Mouse (Mus musculus): ENCODE measurements around the gene Siae. TPM values are rescaled to one million over a fixed set of nuclear protein-coding genes. Genes with fewer than 3 reads are reported as not detected.

The Siae gene
- 10 to 100 TPM; 17.2 to 17.7 TPM for polyA plus RNA-seq (2017; shearing (Covaris generic))

DNA sequence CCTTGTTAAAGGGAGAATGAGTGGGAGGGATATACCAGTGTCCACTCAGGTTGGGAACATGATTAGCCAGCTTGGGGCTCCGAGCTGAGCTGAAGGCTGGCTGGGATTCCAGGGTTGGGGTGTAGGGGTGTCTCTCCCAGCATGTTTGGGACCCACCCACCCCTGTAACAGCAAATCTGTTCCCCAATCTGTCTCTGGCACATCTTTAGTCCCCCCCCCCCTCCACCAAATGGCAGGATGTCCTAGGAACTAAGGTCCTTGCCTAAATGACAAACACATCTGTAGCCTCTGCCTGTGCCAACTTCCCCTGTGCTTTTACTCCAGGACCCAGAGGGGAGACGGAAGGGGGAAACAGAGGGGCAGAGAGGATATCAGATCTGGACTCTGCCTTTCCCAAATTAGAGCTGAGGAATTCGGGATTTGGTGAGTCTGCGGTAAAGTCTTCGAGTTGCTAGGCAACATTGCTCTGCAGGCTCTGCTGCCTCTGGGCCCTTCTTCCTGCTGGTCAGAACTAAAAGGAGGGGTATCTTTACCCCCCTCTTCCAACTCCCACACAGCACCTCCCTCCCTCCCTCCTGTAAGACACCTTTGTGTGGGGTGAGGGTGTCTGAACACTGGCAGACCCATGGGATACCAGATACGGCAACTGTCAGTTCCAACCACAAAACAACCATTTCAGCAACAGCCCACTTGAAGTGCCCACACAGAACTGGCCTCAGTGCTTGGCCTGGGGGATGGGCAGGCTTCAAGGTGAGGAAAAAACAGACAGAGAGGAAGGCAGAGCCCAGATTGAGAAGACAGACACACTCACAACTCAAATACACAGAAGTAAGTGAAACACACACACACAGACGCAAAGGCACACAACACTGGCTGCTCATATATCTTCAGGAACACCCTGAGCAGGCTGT is at the start of gene Siae:
TSS of gene Siae (plus strand) at position 861 of the 911 bp plus-strand sequence.
- no peak for ATAC-seq

- no peak for ATAC-seq
These were observed 49.5 kb upstream of the Siae start for GRCm38 (mm10) chr9:37506023-37506422.

- no peak for ATAC-seq
These were observed 43.4 kb upstream of the Siae start for GRCm38 (mm10) chr9:37512097-37512496.

GRCm38 (mm10) chr9:37514456-37514855 is 41.0 kb upstream of the Siae start:
- no peak for ATAC-seq

DNA sequence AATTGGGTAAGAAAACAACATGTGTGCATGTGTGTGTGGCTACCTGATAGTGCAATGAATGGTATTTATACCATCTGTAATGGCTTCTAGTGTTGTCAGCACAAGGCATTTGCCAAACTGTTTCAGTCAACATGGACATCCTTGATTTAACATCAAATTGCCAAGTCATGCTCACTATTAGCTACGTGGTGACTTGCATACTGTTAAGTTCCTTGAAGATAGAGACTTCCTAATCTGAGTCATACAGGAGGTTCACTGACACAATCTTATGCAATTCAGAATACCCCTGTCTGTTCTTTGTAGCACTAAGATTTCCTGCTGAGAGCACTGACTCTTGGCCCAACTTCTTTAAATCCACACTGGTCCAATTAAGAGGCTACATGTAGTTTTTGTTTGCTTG is 38.0 kb upstream of the Siae start:
- no peak for ATAC-seq

DNA sequence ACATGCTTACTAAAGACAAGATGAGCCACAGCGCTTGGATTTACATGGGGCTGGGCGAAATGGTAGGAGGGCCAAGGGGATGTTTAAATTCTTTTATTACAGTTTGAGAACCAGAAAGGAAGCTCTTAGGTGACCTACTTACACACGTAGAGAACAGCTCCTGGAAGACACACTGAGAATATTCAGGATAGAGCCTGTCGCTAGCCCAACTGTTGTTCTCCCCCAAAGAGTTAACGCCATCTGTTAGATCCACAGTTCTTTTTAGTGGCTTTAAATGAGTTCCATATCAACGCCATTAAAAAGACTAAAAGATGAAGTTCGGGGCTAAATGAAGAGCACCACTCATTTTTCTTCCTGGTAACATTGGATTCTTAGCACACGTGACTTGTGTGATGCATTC is 36.5 kb upstream of the Siae start:
- no peak for ATAC-seq

DNA sequence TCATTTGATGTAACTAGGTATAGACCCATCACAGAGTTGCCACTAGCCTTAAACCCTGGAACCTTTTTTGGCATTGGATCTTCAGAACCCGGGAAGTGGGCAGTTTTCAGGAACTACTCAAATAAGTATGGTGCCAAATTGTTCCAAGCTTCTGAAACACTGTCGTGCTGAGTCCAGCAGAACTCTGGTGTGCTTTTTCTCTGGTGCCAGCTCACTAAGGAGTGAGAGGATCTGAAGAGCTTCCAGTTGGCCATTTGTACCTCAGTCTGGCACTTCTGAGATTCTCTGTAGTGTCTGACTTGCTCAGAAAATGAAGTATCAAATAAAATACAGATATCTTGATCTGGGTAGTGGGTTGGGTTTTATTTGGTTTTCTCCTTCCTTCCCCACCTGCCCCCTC is 35.5 kb upstream of the Siae start:
- ATAC-seq = no peak

DNA sequence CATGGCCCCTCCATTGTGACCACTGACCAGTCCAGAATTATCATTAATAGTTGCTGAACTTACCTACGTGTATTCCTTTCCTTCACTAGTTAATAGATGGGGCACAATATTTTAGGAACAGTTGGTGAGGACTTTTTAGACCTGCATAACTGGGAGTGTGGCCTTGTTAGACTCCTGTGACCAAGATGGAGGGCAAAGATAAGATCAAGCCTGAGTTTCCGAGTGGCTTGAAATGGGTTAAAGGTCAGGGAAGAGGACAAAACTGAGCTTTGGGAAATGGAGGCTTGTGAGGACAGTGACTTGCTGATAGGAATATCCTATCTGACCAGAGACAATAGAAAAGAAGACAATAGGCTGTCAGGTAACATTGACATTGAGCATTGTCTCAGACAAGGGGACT is 30.0 kb upstream of the Siae start:
- ATAC-seq = no peak

DNA sequence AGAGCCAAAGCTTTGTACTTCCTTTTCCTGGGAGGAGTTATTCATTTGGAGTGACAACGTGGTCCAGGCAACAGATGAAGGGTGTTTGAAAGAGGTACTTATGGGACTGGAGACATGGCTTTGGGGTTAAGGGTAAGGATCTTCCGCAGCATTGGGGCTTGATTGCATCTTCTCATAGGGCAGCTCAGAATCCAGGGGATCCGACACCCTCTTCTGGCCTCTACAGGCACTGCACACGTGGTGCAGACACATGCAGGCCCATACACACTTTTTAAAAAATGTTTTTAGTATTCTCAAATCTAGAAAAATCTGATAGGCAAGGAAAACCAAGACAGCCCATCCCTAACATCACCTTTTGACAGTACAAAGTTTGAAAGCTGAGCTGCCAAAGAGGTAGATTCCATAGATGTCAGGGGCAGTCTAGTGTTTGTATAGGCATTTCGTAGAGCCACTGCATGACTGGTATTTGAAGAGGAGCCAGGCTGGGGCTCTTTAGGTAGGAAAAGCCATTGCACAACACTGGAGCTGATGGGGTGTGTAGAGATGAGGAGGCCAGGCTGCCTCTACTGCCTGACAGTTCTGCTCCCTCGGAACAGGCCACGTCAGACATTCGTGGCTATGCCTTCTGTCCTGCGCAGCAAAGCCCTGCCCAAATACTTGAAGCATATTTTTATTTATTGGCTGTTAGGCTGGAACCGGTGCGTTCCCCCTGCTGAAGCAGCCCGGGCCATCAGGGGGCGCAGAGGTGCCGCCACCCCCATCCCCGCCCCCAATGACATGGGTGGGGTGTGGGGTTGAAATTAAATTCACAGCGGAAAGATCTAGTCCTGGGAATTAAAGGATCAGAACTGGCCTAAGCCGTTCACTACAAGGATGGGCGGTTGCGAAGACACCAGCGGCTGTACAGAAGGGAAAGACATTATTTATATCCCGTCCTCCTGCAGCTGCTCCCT is 28.8 kb upstream of the Siae start:
- ATAC-seq = no peak

- ATAC-seq = no peak
These were observed 27.9 kb upstream of the Siae start, which contains the start of gene Esam for GRCm38 (mm10) chr9:37527396-37528224. TSS of gene Esam (plus strand) at chr9:37528078.

GRCm38 (mm10) chr9:37528225-37528970 is 27.1 kb upstream of the Siae start:
- ATAC-seq = no peak

DNA sequence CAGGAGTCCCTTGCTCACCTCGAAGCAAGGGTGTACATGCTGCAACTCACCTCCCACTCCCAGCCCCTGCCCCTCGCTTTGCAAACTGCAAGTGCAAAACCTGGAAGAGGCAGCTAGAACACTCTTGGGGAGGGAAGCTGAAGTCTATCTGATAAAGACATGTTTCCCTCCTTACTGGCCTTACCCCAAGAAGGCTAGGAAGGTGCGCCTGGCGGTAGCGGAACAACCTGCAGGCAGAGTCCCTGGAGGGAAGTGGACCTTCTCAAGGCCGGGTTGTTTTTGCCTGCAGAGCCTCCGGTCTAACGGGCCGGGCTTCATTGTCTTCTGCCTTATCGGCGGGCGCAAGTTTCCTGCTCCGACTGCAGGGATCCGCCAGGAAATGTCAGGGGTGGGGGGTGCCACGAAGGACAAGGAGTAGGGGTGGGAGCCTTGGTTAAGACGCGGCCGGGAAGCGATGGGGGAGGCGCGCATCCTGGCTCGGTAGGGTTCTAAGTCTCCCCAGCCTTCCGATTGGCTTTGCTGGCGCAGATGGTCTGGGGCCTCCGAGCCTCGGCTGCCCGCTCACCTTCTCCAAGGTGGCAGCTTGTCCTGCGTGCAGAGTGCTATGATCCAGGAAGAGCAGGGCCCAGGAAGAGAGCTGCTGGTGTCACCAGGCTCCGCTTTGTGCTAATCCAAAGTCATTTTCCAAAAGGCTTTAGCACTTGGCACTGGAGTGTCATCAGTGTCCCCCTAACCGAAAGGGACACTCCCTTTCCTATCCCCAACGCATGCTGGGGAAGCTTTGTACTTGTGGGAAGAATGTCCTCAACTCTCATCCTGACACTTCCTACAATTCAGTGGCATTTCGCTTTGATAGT is 25.2 kb upstream of the Siae start:
- peak; percentile 45 for ATAC-seq

DNA sequence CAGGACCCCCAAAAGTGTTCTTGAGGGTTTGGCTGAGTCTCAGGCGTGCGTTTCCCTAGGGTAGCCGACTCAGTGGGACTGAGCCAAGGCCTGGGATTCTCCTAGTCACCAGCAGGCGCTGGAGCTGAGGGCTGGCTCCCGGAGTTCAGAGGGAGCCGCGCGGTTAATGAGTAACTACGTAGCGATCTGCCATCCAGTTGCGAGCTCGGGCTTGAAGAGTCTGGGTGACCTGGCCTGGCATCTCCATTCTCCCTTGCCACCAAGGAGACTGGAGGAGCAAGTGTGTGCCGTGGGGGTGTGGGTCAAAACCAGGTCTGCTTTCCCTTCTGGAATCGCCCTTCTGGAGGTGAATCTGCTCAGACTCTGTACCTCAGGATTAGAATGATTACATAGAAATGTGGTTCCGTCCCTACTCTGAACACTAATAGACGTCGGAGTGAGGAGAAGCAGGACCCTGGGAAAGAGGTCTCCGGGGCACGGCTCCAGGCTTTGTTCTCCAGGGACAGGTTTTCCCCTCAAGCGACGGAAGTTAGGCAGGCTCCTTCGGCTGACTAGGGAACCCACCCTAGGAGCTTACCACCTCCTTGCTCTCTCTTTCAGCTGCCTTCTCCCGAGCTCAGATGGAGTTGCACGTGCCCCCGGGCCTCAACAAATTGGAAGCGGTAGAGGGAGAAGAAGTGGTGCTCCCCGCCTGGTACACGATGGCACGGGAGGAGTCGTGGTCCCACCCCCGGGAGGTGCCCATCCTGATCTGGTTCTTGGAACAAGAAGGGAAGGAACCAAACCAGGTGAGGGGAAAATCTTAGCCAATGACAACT is 24.4 kb upstream of the Siae start:
- ATAC-seq = no peak

DNA sequence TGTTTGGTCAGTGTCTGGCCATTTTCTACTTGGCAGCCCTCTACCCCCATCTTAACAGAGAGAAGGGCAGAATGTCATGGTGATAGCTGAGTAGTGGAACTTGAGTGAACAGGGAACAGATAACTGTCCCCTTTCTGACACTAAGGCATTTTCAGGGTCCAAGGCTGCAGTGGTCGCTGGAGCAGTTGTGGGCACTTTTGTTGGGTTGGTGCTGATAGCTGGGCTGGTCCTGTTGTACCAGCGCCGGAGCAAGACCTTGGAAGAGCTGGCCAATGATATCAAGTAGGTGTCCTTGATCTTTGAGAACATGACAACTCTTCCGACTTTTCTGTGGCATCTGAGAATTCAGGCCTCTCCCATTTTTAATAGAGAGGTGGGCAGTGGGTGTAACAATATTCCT is 18.6 kb upstream of the Siae start:
- no peak for ATAC-seq

GRCm38 (mm10) chr9:37537658-37538250 is 17.7 kb upstream of the Siae start:
- no peak for ATAC-seq

- ATAC-seq = no peak
These were observed 16.1 kb upstream of the Siae start, which contains the start of gene Vsig2 for GRCm38 (mm10) chr9:37539170-37540025. TSS of gene Vsig2 (plus strand) at chr9:37539255.

DNA sequence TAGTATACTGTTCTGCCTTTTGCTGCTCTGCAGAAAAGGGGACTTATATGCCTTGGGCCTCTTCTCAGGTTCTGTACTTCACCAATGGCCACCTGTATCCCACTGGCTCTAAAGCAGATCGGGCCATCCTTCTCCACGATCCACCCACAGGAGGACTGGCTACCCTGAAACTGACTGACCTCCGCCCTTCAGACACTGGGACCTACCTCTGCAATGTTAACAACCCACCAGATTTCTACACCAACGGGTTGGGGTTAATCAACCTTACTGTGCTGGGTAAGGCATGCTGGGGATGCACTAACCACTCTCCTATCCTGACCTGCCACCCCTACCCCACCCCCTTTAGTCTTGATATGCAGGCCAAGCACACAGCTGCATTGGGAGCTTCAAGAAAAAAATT is 15.3 kb upstream of the Siae start:
- no peak for ATAC-seq

Measured in CD4-positive, CD25-positive, alpha-beta regulatory T cell, adult 4 months (primary cell).